Mouse (Mus musculus): ENCODE measurements around the gene Atrnl1. TPM values are rescaled to one million over a fixed set of nuclear protein-coding genes. Genes with fewer than 3 reads are reported as not detected.

Gene Atrnl1
- total RNA-seq (2021): 10 to 100 TPM; 62.6 to 67.3 TPM

- DNase-seq (ENCODE audit: extremely low spot score in 1 of 2, low spot score in 1 of 2): peak; percentile 72 to 86
These were observed at the start of gene Atrnl1 for GRCm38 (mm10) chr19:57610476-57611261. Gene Atrnl1, plus strand, starts transcription at chr19:57611034.

DNA sequence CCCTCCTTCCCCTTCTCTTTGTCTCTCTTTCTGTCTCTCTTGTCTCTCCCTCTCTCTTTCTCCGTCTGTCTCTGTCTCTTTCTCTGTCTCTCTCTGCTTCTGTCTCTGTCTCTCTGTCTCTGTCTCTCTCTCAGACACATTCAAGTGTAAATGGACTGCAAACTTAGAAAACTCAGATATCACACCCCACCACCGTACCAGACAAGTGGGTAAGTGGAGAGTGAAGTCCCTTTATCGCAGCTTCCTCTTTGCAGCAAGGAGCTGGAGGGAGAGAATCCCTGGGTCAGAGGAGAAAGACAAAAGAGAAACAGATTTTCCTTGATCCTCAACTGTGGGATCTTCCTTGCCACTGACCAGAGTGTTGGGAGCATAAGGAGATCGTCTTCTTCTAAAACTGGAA is 49.3 kb upstream of the Atrnl1 start:
- DNase-seq (ENCODE audit: extremely low spot score in 1 of 2, low spot score in 1 of 2): no peak

- no peak for DNase-seq (ENCODE audit: extremely low spot score in 1 of 2, low spot score in 1 of 2)
These were observed 41.8 kb upstream of the Atrnl1 start for GRCm38 (mm10) chr19:57569040-57569439.

GRCm38 (mm10) chr19:57572360-57573237 is 38.2 kb upstream of the Atrnl1 start:
- peak in 1 of 2 experiments; percentile 9 for DNase-seq (ENCODE audit: extremely low spot score in 1 of 2, low spot score in 1 of 2)

DNA sequence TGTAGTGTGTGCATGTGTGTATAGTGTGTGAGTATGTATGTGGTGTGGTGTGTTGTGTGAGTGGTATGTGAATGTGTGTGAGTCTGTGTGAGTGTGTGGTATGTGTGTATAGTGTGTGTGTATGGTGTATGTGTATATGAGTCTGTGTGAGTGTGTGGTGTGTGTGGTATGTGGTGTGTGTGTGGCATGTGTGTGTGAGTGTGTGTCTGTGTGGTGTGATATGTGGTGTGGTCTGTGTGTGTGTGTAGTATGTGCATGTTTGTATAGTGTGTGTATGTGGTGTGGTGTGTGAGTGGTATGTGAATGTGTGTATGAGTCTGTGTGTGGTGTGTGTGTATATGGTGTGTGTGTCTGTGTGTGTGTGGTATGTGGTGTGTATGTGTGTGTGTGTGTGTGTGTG is 37.4 kb upstream of the Atrnl1 start:
- no peak for DNase-seq (ENCODE audit: extremely low spot score in 1 of 2, low spot score in 1 of 2)

DNA sequence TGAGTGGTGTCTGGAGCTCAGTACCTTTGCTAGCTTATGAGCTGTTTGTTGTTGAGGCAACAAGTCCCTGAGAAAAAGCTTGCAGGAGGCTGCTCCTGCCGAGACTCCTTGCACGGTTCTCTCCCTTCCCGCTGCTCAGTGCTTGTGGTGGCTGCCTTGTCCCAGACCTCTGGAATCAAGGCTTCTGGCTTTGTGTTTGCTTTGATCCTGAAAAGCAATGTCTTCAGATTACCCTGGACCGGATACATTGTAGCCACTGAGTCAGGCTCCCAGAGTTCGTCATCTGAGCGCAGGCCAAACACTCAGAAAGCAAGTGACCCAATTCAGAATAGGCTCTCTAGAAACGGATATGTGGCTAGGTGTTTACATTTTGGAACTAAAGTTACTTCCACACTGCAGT is 35.8 kb upstream of the Atrnl1 start:
- no peak for DNase-seq (ENCODE audit: extremely low spot score in 1 of 2, low spot score in 1 of 2)

- DNase-seq (ENCODE audit: extremely low spot score in 1 of 2, low spot score in 1 of 2): no peak
These were observed 34.0 kb upstream of the Atrnl1 start for GRCm38 (mm10) chr19:57576836-57577235.

DNA sequence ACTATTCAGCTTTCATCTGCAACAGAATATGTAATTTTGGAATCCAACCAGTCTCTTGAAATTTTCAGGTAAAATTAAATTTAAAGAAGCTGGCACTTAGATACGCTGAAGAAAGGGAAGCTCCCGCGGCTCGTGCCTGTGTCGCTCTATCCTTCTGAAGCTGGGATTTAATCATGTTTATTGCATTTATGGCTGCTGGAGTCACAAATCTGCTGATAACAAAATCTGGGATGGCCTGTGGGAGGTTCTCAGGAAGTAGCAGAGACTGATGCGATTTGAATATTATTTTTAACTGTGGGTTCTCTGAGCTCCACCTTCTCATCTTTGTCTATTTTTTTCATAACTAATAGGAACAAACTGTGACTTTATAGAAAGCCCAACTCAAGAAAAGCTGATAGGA is 33.6 kb upstream of the Atrnl1 start:
- DNase-seq (ENCODE audit: extremely low spot score in 1 of 2, low spot score in 1 of 2): no peak

GRCm38 (mm10) chr19:57580962-57581361 is 29.9 kb upstream of the Atrnl1 start:
- peak in 1 of 2 experiments; percentile 51 for DNase-seq (ENCODE audit: extremely low spot score in 1 of 2, low spot score in 1 of 2)

DNA sequence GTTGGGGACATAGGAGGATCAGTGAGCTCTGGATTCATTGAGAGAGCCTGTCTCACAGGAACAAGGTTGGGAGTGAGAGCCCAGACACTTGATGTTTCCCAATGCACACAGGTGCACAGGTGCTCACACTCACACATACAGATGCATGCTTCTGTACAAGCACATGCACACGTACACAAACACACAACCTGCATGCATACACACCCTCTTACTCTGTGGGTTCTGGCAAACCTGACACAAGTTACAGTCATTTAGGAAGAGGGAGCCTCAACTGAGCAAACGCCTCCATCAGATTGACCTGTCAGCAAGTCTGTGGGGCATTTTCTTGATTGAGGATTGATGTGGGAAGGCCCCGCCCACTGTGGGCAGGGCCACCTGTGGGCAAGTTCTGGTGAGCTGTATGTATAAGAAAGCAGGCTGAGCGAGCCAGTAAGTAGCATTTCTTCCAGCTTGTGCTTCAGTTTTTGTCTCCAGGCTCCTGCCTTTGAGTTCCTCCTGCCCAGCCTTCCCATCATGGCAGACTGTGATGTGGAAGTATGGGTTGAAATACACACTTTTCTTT is 25.5 kb upstream of the Atrnl1 start:
- no peak for DNase-seq (ENCODE audit: extremely low spot score in 1 of 2, low spot score in 1 of 2)

- DNase-seq (ENCODE audit: extremely low spot score in 1 of 2, low spot score in 1 of 2): no peak
These were observed 24.7 kb upstream of the Atrnl1 start for GRCm38 (mm10) chr19:57586172-57586571.

- DNase-seq (ENCODE audit: extremely low spot score in 1 of 2, low spot score in 1 of 2): no peak
These were observed 21.3 kb upstream of the Atrnl1 start for GRCm38 (mm10) chr19:57589516-57589915.

DNA sequence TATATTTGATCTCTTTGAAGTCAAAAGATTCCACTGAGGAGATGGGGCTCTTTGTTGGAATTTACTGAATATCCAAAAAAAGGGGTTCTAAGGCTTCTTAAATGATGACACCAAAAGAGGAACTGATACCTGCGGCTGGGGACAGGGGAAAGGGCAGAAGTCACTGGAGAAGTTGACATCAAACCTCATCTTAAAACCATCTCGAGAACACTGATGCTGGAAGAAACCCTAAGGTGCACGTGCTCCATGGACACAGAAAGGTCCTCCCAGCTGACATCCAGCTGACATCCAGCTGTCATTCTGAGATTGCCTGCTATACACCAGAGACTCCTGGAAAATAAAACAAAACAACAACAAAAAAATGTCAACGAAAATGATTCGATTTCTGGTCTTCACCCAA is 19.9 kb upstream of the Atrnl1 start:
- no peak for DNase-seq (ENCODE audit: extremely low spot score in 1 of 2, low spot score in 1 of 2)

DNA sequence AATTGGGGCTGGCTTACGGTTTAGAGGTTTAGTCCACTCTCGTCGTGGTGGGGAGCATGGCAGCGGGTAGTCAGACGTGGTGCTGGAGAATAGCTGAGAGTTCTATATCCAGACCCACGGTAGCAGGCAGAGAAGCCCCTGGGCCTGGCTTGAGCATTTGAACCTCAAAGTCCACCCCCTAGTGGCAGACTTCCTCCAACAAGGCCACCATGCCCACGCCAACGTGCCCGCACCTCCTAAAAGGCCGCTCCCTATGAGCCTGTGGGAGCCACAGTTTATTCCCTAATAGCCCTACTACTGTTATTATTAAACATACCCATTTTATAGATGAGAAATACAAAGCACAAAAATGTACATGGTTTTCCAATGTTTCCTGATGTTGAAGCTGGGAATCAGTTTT is 19.2 kb upstream of the Atrnl1 start:
- no peak for DNase-seq (ENCODE audit: extremely low spot score in 1 of 2, low spot score in 1 of 2)

GRCm38 (mm10) chr19:57592355-57592754 is 18.5 kb upstream of the Atrnl1 start:
- DNase-seq (ENCODE audit: extremely low spot score in 1 of 2, low spot score in 1 of 2): no peak

DNA sequence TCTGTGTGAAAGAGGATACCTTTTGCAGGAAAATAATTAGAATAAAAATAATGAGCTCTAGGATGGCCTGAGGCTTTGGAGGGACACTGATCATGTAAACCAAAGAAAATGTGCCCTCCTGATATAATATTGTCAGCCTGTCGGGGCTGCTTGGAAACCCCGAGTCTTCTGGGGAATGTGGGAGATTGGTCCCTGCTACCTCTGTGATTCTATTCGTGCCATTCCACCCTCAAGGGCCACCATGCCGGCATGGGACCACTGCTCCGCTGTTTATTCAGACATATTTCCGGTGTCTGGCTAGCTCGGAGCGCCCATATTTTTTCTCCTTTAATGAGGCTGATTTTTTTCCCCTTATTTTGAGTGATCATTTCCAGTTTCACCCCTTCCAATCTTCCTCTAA is 11.7 kb upstream of the Atrnl1 start:
- DNase-seq (ENCODE audit: extremely low spot score in 1 of 2, low spot score in 1 of 2): no peak

DNA sequence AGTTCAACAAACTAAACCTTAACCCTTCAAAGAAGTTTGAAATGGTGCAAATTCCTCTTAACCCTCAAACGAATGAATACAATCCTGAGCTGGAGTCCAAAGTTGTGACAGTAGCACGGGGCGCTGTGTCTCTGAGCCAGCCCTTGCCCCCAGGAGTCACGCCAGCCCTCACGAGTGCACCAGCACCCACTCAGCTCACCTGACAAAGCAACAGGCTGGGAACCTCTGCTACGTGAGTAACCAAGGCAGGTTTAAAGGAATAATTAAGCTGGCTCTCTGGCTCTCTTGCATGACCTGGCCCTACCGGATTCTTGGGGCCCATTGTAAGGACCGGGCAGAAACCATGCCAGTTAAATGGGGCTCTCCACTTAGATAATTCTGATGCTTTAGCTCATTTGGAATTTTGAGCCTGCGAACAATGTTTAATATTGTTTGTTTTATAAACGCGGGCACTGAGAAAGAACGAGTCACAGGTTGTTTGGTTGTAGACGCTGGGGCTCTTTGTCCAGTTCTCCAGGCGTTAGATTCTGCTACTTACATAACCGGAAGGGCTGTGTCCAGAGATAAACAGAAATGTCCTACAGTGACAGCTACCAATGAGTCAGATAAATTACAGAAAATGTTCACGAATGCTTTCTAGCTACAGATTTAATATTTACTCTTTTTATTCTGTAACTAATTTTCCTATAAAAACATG is 10.5 kb upstream of the Atrnl1 start:
- no peak for DNase-seq (ENCODE audit: extremely low spot score in 1 of 2, low spot score in 1 of 2)

GRCm38 (mm10) chr19:57600930-57601328 is 9.9 kb upstream of the Atrnl1 start:
- no peak for DNase-seq (ENCODE audit: extremely low spot score in 1 of 2, low spot score in 1 of 2)

- DNase-seq (ENCODE audit: extremely low spot score in 1 of 2, low spot score in 1 of 2): no peak
These were observed 7.2 kb upstream of the Atrnl1 start for GRCm38 (mm10) chr19:57603593-57603992.

DNA sequence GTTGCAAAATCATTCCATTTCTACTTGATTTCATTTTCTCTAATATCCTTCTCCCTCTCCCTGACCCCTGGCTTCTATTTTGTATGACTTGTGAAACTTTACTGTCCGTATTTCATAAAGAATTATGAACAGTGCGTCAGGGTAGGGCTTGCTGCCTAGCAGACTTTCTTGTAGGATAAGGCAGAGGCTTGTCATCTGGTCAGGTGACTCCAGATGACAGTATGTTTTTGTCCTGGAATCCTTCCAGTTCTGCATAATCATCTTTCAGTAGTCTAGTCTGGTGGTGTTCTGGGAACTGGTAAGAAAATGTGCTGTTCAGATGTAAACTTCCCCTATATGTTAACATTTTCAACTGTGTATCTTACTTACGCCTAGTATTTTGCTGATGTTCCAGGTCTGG is 4.9 kb upstream of the Atrnl1 start:
- peak in 1 of 2 experiments; percentile 2 for DNase-seq (ENCODE audit: extremely low spot score in 1 of 2, low spot score in 1 of 2)

- DNase-seq (ENCODE audit: extremely low spot score in 1 of 2, low spot score in 1 of 2): peak in 1 of 2 experiments; percentile 0
These were observed 4.5 kb upstream of the Atrnl1 start for GRCm38 (mm10) chr19:57606351-57606750.

Measured in layer of hippocampus, postnatal 25 days (tissue).